Mouse (Mus musculus) cortical plate, adult 2 months (tissue): ENCODE data around the gene Gramd1a. TPM values are rescaled to one million over a fixed set of nuclear protein-coding genes. Genes with fewer than 3 reads are reported as not detected.

Source experiments
- H3K27ac ChIP-seq: fragments of 200-500 bp; 2 replicates; pipeline ENCODE4 v1.5.1; 2012; ENCODE audit warnings: low read length, control low read depth, inconsistent platforms; ENCODE audit not compliant: insufficient read depth
- H3K4me1 ChIP-seq: fragments of 200-500 bp; 2 replicates; pipeline ENCODE4 v1.6.1; 2011; ENCODE audit warnings: low read length; ENCODE audit not compliant: control insufficient read depth, insufficient read depth
- H3K4me3 ChIP-seq: fragments of 200-500 bp; 2 replicates; pipeline ENCODE4 v1.5.1; 2011; ENCODE audit warnings: mild to moderate bottlenecking, low read length, control low read depth; ENCODE audit not compliant: insufficient read depth
- CTCF ChIP-seq: fragments of 200-500 bp; IDR thresholded peaks from 2 replicates; pipeline ENCODE4 v1.5.1; 2011; ENCODE audit warnings: mild to moderate bottlenecking, control low read depth, low read length; ENCODE audit not compliant: insufficient read depth; ENCODE audit errors: extremely low read depth
- POLR2A ChIP-seq: fragments of 200-500 bp; IDR thresholded peaks from 2 replicates; pipeline ENCODE4 v1.6.1; 2011; ENCODE audit warnings: mild to moderate bottlenecking, low read length, control low read depth; ENCODE audit not compliant: insufficient read depth; ENCODE audit errors: extremely low read depth
- polyA plus RNA-seq: library from polyadenylated mRNA; depleted of rRNA; stranded (reverse); fragments of >200 nt; gene quantifications from 2 replicates; pipeline ENCODE4 v1.2.3, GENCODE M21; 2012; rRNA removed

Gene Gramd1a
- polyA plus RNA-seq, 1 experiment: 188 TPM

GRCm38 (mm10) chr7:31087262-31087661, 68.4 kb downstream of the Gramd1a start:
- no peak for TF ChIP-seq CTCF
- no peak for TF ChIP-seq POLR2A
- H3K4me1 ChIP-seq: no peaks in the 10 kb centered on the region
- no peak overlapping the region for H3K4me3 ChIP-seq
- peak overlapping the region; percentile 75 for H3K27ac ChIP-seq

DNA sequence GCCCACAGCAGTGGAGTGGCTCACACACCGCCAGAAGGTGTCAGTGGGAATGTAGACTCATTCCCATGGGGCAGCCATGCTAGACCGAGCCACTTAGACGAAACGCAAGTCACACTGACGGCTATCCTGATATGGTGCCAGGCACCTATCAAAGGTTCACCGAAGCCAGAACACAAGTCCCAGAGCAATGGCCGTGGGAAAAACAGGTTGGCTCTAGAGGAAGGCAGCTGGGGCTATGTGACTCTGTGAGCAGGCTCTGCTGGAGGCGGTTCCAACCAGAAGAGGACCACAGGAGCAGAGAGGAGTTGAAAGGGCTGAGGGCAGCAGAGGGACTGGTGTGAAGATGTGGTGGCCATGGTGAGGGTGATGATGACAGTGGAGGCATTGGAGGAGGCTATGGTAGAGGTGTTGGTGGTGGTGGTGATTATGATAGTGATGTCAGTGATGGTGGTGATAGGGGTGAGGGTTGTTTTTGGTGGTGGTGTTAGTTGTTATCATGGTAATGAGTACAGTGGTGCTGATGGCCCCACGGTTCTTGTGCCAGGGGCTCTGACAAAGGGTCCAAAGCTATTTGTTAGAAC, 69.4 kb downstream of the Gramd1a start:
- H3K27ac ChIP-seq: peak overlapping the region; percentile 75

GRCm38 (mm10) chr7:31085171-31085570, 70.5 kb downstream of the Gramd1a start:
- H3K27ac ChIP-seq: peak overlapping the region; percentile 75
- H3K4me1 ChIP-seq: no peaks in the 10 kb centered on the region
- TF ChIP-seq POLR2A (no peak), CTCF (no peak)
- H3K4me3 ChIP-seq: no peak overlapping the region

More for the DNA sequence above, 69.4 kb downstream of the Gramd1a start:
- H3K4me3 ChIP-seq: no peak overlapping the region
- H3K4me1 ChIP-seq: no peaks in the 10 kb centered on the region
- no peak for TF ChIP-seq CTCF
- TF ChIP-seq POLR2A: no peak

- Histone ChIP-seq H3K27ac (peak overlapping the region; percentile 90), H3K4me1 (no peaks in the 10 kb centered on the region), H3K4me3 (no peak overlapping the region)
- TF ChIP-seq CTCF (no peak), POLR2A (no peak)
These were observed 71.6 kb downstream of the Gramd1a start for GRCm38 (mm10) chr7:31084140-31084539.

GRCm38 (mm10) chr7:31082831-31083588, 72.7 kb downstream of the Gramd1a start:
- Histone ChIP-seq H3K4me3 (no peak overlapping the region), H3K27ac (peak overlapping the region; percentile 90), H3K4me1 (no peaks in the 10 kb centered on the region)
- TF ChIP-seq POLR2A: no peak
- no peak for TF ChIP-seq CTCF

GRCm38 (mm10) chr7:31082106-31082505, 73.6 kb downstream of the Gramd1a start:
- Histone ChIP-seq H3K4me3 (no peak overlapping the region), H3K27ac (no peak overlapping the region), H3K4me1 (no peaks in the 10 kb centered on the region; the same call in 1 of the 2 replicates)
- no peak for TF ChIP-seq CTCF
- no peak for TF ChIP-seq POLR2A

DNA sequence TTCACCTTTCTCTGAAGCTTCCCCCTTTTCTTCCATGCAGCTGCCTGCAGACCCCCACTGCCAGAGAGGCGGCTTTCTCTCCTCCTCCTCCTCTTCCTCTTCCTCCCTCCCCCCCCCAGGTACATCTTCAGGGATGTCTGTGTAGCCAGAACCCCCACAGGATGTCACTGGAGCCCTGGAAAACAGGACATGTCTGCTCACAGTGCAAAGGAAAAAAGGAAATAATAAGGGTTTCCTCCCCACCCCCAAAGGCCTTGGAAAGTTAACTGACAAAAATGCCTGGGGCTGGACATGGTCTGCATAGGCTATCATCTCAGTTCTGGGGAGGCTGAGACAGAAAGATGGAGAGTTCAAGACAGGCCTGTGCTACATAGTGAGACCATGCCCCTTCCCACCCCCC, 74.6 kb downstream of the Gramd1a start:
- TF ChIP-seq CTCF: no peak
- TF ChIP-seq POLR2A: no peak
- Histone ChIP-seq H3K4me3 (no peak overlapping the region), H3K27ac (no peak overlapping the region), H3K4me1 (no peaks in the 10 kb centered on the region; the same call in 1 of the 2 replicates)

GRCm38 (mm10) chr7:31080611-31081010, 75.1 kb downstream of the Gramd1a start:
- TF ChIP-seq CTCF (no peak), POLR2A (no peak)
- no peaks in the 10 kb centered on the region; the same call in 1 of the 2 replicates for H3K4me1 ChIP-seq
- H3K27ac ChIP-seq: no peak overlapping the region
- no peak overlapping the region for H3K4me3 ChIP-seq

Other genes starting within 250 kb of the Gramd1a start
- gene Mag, start 241.0 kb downstream of the Gramd1a start, polyA plus RNA-seq: 412 and 613 TPM in 2 replicates
- gene Hamp2, start 231.2 kb downstream of the Gramd1a start, polyA plus RNA-seq: not detected in 2 replicates
- not detected in 2 replicates for gene Hamp, start 211.9 kb downstream of the Gramd1a start, polyA plus RNA-seq
- gene Usf2, start 199.1 kb downstream of the Gramd1a start, polyA plus RNA-seq: 202 and 241 TPM in 2 replicates
- gene Lsr, start 182.4 kb downstream of the Gramd1a start, polyA plus RNA-seq: 10.2 and 11.3 TPM in 2 replicates
- gene Fam187b, start 182.1 kb downstream of the Gramd1a start, polyA plus RNA-seq: 0.15 and 0.38 TPM in 2 replicates
- gene Fxyd5, start 113.4 kb downstream of the Gramd1a start, polyA plus RNA-seq: 52.7 and 62.8 TPM in 2 replicates
- 378 and 426 TPM in 2 replicates for gene Fxyd7, start 104.4 kb downstream of the Gramd1a start, polyA plus RNA-seq
- 141 and 156 TPM in 2 replicates for gene Fxyd1, start 98.7 kb downstream of the Gramd1a start, polyA plus RNA-seq
- gene Lgi4, start 96.6 kb downstream of the Gramd1a start, polyA plus RNA-seq: 35.6 and 37.5 TPM in 2 replicates
- gene Fxyd3, start 79.2 kb downstream of the Gramd1a start, polyA plus RNA-seq: 0.59 and 1.0 TPM in 2 replicates
- gene Hpn, start 40.6 kb downstream of the Gramd1a start, polyA plus RNA-seq: 4.2 and 4.9 TPM in 2 replicates
- gene Scn1b, start 28.9 kb downstream of the Gramd1a start, polyA plus RNA-seq: 1,195 and 1,252 TPM in 2 replicates
- gene Scgb2b2, start 134.6 kb upstream of the Gramd1a start, polyA plus RNA-seq: not detected in 2 replicates
- not detected in 2 replicates for gene Scgb1b2, start 135.9 kb upstream of the Gramd1a start, polyA plus RNA-seq
- not detected in 2 replicates for gene Scgb2b3, start 206.2 kb upstream of the Gramd1a start, polyA plus RNA-seq
- gene Scgb1b3, start 219.7 kb upstream of the Gramd1a start, polyA plus RNA-seq: not detected in 2 replicates